Mouse (Mus musculus) midbrain, embryonic 13.5 days (tissue): ENCODE results near the gene Psme3. TPM values are rescaled to one million over a fixed set of nuclear protein-coding genes. Genes with fewer than 3 reads are reported as not detected.

Experiments used
- ATAC-seq: fragments of 200-750 bp; cut with Nextera tagmentation; 2 replicates; pipeline ENCODE4 v1.8.0; 2017; ENCODE audit warnings: mild to moderate bottlenecking, moderate TSS enrichment, moderate library complexity
- H3K27ac ChIP-seq: fragments of 300-500 bp; sonication (generic); 2 replicates; pipeline ENCODE4 v1.5.1; 2015; ENCODE audit warnings: inconsistent platforms, mild to moderate bottlenecking, moderate library complexity
- H3K27me3 ChIP-seq: fragments of 300-500 bp; sonication (generic); 2 replicates; pipeline ENCODE4 v1.6.1; 2015; ENCODE audit warnings: mild to moderate bottlenecking, inconsistent platforms
- H3K36me3 ChIP-seq: fragments of 300-500 bp; sonication (generic); 2 replicates; pipeline ENCODE4 v1.6.1; 2015; ENCODE audit warnings: mild to moderate bottlenecking, inconsistent platforms
- H3K4me1 ChIP-seq: fragments of 300-500 bp; sonication (generic); replicated peaks from 2 replicates; pipeline ENCODE4 v1.6.1; 2015; ENCODE audit warnings: inconsistent platforms
- H3K4me2 ChIP-seq: fragments of 300-500 bp; sonication (generic); replicated peaks from 2 replicates; pipeline ENCODE4 v1.6.1; 2015; ENCODE audit warnings: moderate library complexity, mild to moderate bottlenecking, inconsistent platforms
- H3K4me3 ChIP-seq: fragments of 300-500 bp; sonication (generic); replicated peaks from 2 replicates; pipeline ENCODE4 v1.5.1; 2015; ENCODE audit warnings: mild to moderate bottlenecking, inconsistent platforms
- H3K9ac ChIP-seq: fragments of 300-500 bp; sonication (generic); replicated peaks from 2 replicates; pipeline ENCODE4 v1.6.1; 2015; ENCODE audit warnings: mild to moderate bottlenecking, inconsistent platforms
- H3K9me3 ChIP-seq: fragments of 300-500 bp; sonication (generic); 2 replicates; pipeline ENCODE4 v1.6.1; 2016; ENCODE audit warnings: mild to moderate bottlenecking, inconsistent platforms
- WGBS: fragments of 180-500 bp; shearing (Covaris S2); methylation state at CpG from one replicate; pipeline ENCODE4 v1.1.7; 2015; 5-methylcytosine and 5-hydroxymethylcytosine counted together
- microRNA-seq: library from miRNA; unstranded; fragments of <30 nt; microRNA quantifications from one replicate; pipeline ENCODE4, GENCODE M21; 2016
- polyA plus RNA-seq: library from polyadenylated mRNA; unstranded; fragments of >200 nt; fragmentation: Nextera tagmentation; extraction: Ambion mirVana; gene quantifications from 2 replicates; pipeline ENCODE4 v1.2.1, GENCODE M21; 2015

Psme3 gene
- polyA plus RNA-seq, 1 experiment from 2014 or later: 134 TPM

DNA sequence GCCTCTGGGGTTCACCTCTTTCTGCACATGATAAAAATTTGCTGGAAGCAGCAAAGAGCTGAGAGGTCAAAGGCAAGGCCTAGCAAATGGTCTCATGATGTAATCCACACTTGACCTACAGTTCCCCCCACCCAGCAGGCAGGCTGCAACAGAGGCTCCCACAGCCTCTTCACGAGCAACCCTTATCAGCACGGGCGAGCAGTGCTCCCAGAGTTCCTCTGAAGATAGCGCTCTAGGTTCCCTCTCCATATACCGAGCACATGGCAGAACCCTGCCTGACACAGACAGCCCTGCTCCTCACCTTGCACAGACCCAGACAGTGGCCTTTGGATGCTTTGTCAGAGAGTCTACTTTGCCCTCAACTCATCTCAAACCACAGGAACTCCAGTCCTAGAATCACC is 48.5 kb downstream of the Psme3 start:
- 92% methylated on average over 5 of the region's 5 CpGs for WGBS
- H3K27me3 ChIP-seq: no peaks in the 10 kb centered on the region

GRCm38 (mm10) chr11:101367326-101367935 is 51.4 kb downstream of the Psme3 start, which contains the start of gene G6pc:
G6pc (plus strand) TSS chr11:101367561.
- Histone ChIP-seq H3K36me3 (no peaks in the 10 kb centered on the region), H3K4me1 (no peaks in the 10 kb centered on the region), H3K27me3 (no peaks in the 10 kb centered on the region), H3K4me3 (no peak within 1 kb of the TSS), H3K27ac (no peak within 1 kb of the TSS), H3K9me3 (no peaks in the 10 kb centered on the region), H3K9ac (no peak within 1 kb of the TSS), H3K4me2 (no peak within 1 kb of the TSS)
- no peak for ATAC-seq
- WGBS: 91% methylated on average over 8 of the region's 8 CpGs

More for the DNA sequence above, 48.5 kb downstream of the Psme3 start:
- Histone ChIP-seq H3K27ac (no peak overlapping the region), H3K4me1 (no peaks in the 10 kb centered on the region), H3K4me3 (no peak overlapping the region), H3K4me2 (no peak overlapping the region), H3K9ac (no peak overlapping the region), H3K36me3 (no peaks in the 10 kb centered on the region), H3K9me3 (no peaks in the 10 kb centered on the region)
- ATAC-seq: no peak

- Histone ChIP-seq H3K9ac (no peak overlapping the region), H3K4me3 (no peak overlapping the region), H3K27ac (no peak overlapping the region), H3K36me3 (no peaks in the 10 kb centered on the region), H3K27me3 (no peaks in the 10 kb centered on the region), H3K4me1 (no peaks in the 10 kb centered on the region), H3K4me2 (no peak overlapping the region), H3K9me3 (no peaks in the 10 kb centered on the region)
- 82% methylated on average over 5 of the region's 5 CpGs for WGBS
- ATAC-seq: no peak
Measured at GRCm38 (mm10) chr11:101370141-101370540, 54.1 kb downstream of the Psme3 start.

Small RNAs within 50 kb of the gene (microRNA-seq; reads per million reads assigned to microRNA genes)
- not detected for gene Gm25593

Other genes starting within 250 kb of the Psme3 start
- 9.7 and 9.9 TPM in 2 replicates for gene Naglu, start 246.2 kb upstream of the Psme3 start, polyA plus RNA-seq
- gene Hsd17b1, start 237.8 kb upstream of the Psme3 start, polyA plus RNA-seq: 0.24 TPM in 1 of 2 replicates, not detected in the other
- 47.1 and 52.8 TPM in 2 replicates for gene Coasy, start 233.6 kb upstream of the Psme3 start, polyA plus RNA-seq
- 85.9 and 90.9 TPM in 2 replicates for gene Mlx, start 228.9 kb upstream of the Psme3 start, polyA plus RNA-seq
- 27.9 and 30.8 TPM in 2 replicates for gene Psmc3ip, start 220.8 kb upstream of the Psme3 start, polyA plus RNA-seq
- 21.8 and 28.5 TPM in 2 replicates for gene Retreg3, start 196.3 kb upstream of the Psme3 start, polyA plus RNA-seq
- gene Tubg1, start 196.3 kb upstream of the Psme3 start, polyA plus RNA-seq: 89.4 and 91.0 TPM in 2 replicates
- 29.8 and 31.6 TPM in 2 replicates for gene Tubg2, start 160.3 kb upstream of the Psme3 start, polyA plus RNA-seq
- 1.3 and 1.5 TPM in 2 replicates for gene Cntnap1, start 145.7 kb upstream of the Psme3 start, polyA plus RNA-seq
- gene Plekhh3, start 144.9 kb upstream of the Psme3 start, polyA plus RNA-seq: 7.3 and 8.1 TPM in 2 replicates
- gene Ccr10, start 140.8 kb upstream of the Psme3 start, polyA plus RNA-seq: 0.19 and 0.38 TPM in 2 replicates
- gene Ezh1, start 89.8 kb upstream of the Psme3 start, polyA plus RNA-seq: 17.6 and 17.7 TPM in 2 replicates
- gene Ramp2, start 70.2 kb upstream of the Psme3 start, polyA plus RNA-seq: 64.4 and 65.7 TPM in 2 replicates
- gene Vps25, start 62.5 kb upstream of the Psme3 start, polyA plus RNA-seq: 110 and 111 TPM in 2 replicates
- gene Wnk4, start 55.6 kb upstream of the Psme3 start, polyA plus RNA-seq: 7.2 and 7.5 TPM in 2 replicates
- 1.2 and 1.3 TPM in 2 replicates for gene Cntd1, start 37.2 kb upstream of the Psme3 start, polyA plus RNA-seq
- 210 and 213 TPM in 2 replicates for gene Coa3, start 37.1 kb upstream of the Psme3 start, polyA plus RNA-seq
- 178 and 194 TPM in 2 replicates for gene Becn1, start 13.9 kb upstream of the Psme3 start, polyA plus RNA-seq
- 2.4 and 2.5 TPM in 2 replicates for gene Aoc2, start 8.8 kb downstream of the Psme3 start, polyA plus RNA-seq
- not detected in 2 replicates for gene Aoc3, start 14.4 kb downstream of the Psme3 start, polyA plus RNA-seq
- not detected in 2 replicates for gene G6pc, start 51.3 kb downstream of the Psme3 start, polyA plus RNA-seq
- 94.8 and 101 TPM in 2 replicates for gene Aarsd1, start 101.4 kb downstream of the Psme3 start, polyA plus RNA-seq
- gene Gm27029, start 108.6 kb downstream of the Psme3 start, polyA plus RNA-seq: 6.6 and 8.5 TPM in 2 replicates
- 26.2 and 26.4 TPM in 2 replicates for gene Rundc1, start 108.9 kb downstream of the Psme3 start, polyA plus RNA-seq
- 2.0 and 2.6 TPM in 2 replicates for gene Ptges3l, start 109.1 kb downstream of the Psme3 start, polyA plus RNA-seq
- 303 and 310 TPM in 2 replicates for gene Rpl27, start 126.1 kb downstream of the Psme3 start, polyA plus RNA-seq
- 2.2 and 2.3 TPM in 2 replicates for gene Ifi35, start 132.2 kb downstream of the Psme3 start, polyA plus RNA-seq
- gene Rnd2, start 148.8 kb downstream of the Psme3 start, polyA plus RNA-seq: 102 and 117 TPM in 2 replicates
- gene Vat1, start 150.0 kb downstream of the Psme3 start, polyA plus RNA-seq: 79.5 and 91.5 TPM in 2 replicates
- 4.7 and 5.3 TPM in 2 replicates for gene Brca1, start 235.7 kb downstream of the Psme3 start, polyA plus RNA-seq
- gene Nbr1, start 235.9 kb downstream of the Psme3 start, polyA plus RNA-seq: 113 and 116 TPM in 2 replicates